Mouse (Mus musculus): Measurements from ENCODE around the gene Peak1.

GRCm38 (mm10) chr9:56417948-56418737 is at the start of gene Peak1, which contains the start of gene Hmg20a:
- TF ChIP-seq GATA1 (IDR thresholded peaks at IDR 0.05; ENCODE audit: borderline replicate concordance, low read length): no peak
- TF ChIP-seq FLI1 (IDR thresholded peaks at IDR 0.05; ENCODE audit: low read length): no peak
